Mouse (Mus musculus) spleen, postnatal 36 days (tissue): ENCODE results near the gene Gm5941.
"Not testable (repeated sequence)": the region's sequence is repeated elsewhere in the genome, so short reads cannot be mapped to it uniquely, and the experiment has no call there.

Experiments used
- DNase-seq, 2 experiments: peaks; one replicate each; pipeline ENCODE4 v3.0.0; 2022; ENCODE audit warnings: low spot score in 2 of 2, mixed read lengths in 1 of 2

The Gm5941 gene

GRCm38 (mm10) chrX:92489649-92490048 lies at the start of gene Gm5941:
Gene Gm5941 (plus strand): TSS chrX:92489949.
- not testable (repeated sequence) for DNase-seq

- no peak for DNase-seq
These were observed 29.3 kb upstream of the Gm5941 start for GRCm38 (mm10) chrX:92460496-92460895.

GRCm38 (mm10) chrX:92464773-92465172 lies 25.0 kb upstream of the Gm5941 start:
- no peak for DNase-seq

GRCm38 (mm10) chrX:92498254-92498653 lies 8.5 kb downstream of the Gm5941 start:
- no peak for DNase-seq

- DNase-seq, result no peak
These were observed 38.1 kb downstream of the Gm5941 start for GRCm38 (mm10) chrX:92527826-92528225.
